Comparison of ENCODE assay signal across 16 mouse cellular contexts in genomic region chr4:130915668-130916035, GRCm38 (mm10). TPM values are rescaled to one million over a fixed set of nuclear protein-coding genes. Genes with fewer than 3 reads are reported as not detected.
DNase-seq lines count a peak whose midpoint lies in the region; ATAC-seq and TF ChIP-seq lines count a peak whose summit lies in the region.
"Had no signal": no experiment of that assay in that cellular context is flagged by ENCODE, and none has a peak within 500 bp of the region (broad histone marks: within the 10 kb centered on the region; RNA-seq: fewer than 3 reads in every experiment).

No protein-coding gene starts in this region.

- no peaks in the 10 kb centered on the region for H3K27me3 ChIP-seq in neural tube, embryonic 11.5 days (ENCODE audit: control insufficient read depth, insufficient read depth, low read length)
- H3K27me3 ChIP-seq in neural tube, embryonic 15.5 days (replicated peaks) = no peaks in the 10 kb centered on the region
- no peaks in the 10 kb centered on the region for H3K27me3 ChIP-seq in liver, postnatal 0 days (ENCODE audit: insufficient read depth, low read length)
- no peaks in the 10 kb centered on the region for H3K27me3 ChIP-seq in forebrain, embryonic 10.5 days (ENCODE audit: poor library complexity, severe bottlenecking)

- no peak overlapping the region for H3K27ac ChIP-seq in neural tube, embryonic 11.5 days (ENCODE audit: low read depth, low read length)
- no peak overlapping the region for H3K27ac ChIP-seq in neural tube, embryonic 15.5 days (replicated peaks)
- H3K27ac ChIP-seq in bone marrow, adult 2 months (ENCODE audit: control insufficient read depth, insufficient read depth, low read depth, low read length, poor library complexity) = peak overlapping the region; percentile 55
- peak overlapping the region; percentile 89 for H3K27ac ChIP-seq in liver, postnatal 0 days (ENCODE audit: low read depth)
- H3K27ac ChIP-seq in forebrain, embryonic 10.5 days = no peak overlapping the region
- H3K27ac ChIP-seq: heart, adult 2 months had no signal

- H3K4me3 ChIP-seq in neural tube, embryonic 11.5 days (ENCODE audit: low read depth, low read length) = no peak overlapping the region
- no peak overlapping the region for H3K4me3 ChIP-seq in neural tube, embryonic 15.5 days (replicated peaks)
- H3K4me3 ChIP-seq in bone marrow, adult 2 months (replicated peaks; ENCODE audit: control insufficient read depth, low read depth, low read length) = peak overlapping the region; percentile 84
- peak overlapping the region; percentile 41 for H3K4me3 ChIP-seq in liver, postnatal 0 days (ENCODE audit: low read depth, low read length)
- no peak overlapping the region for H3K4me3 ChIP-seq in forebrain, embryonic 10.5 days
- H3K4me3 ChIP-seq: erythroblast, embryonic 14.5 days; heart, adult 2 months; myocyte had no signal

- WGBS in neural tube, embryonic 11.5 days = 49% methylated on average over 7 of the region's 7 CpGs
- WGBS in neural tube, embryonic 15.5 days = 38% methylated on average over 7 of the region's 7 CpGs
- 7% methylated on average over 7 of the region's 7 CpGs for WGBS in bone marrow, adult 2 months
- 42% methylated on average over 7 of the region's 7 CpGs for WGBS in liver, postnatal 0 days (ENCODE audit: insufficient replicate concordance)
- WGBS in forebrain, embryonic 10.5 days = 68% methylated on average over 7 of the region's 7 CpGs

- DNase-seq in neural tube, embryonic 11.5 days (ENCODE audit: low spot score) = no peak
- no peak for DNase-seq in liver, postnatal 0 days
- peak; percentile 60 for DNase-seq in thymus, postnatal 4 days
- no peak for DNase-seq in forebrain, embryonic 10.5 days (ENCODE audit: extremely low spot score, low spot score)
- no peak for DNase-seq in gastrocnemius, postnatal 25 days
- DNase-seq: cerebellum, adult 2 months; kidney, adult 9 months had no signal

- no peak for ATAC-seq in neural tube, embryonic 11.5 days (ENCODE audit: insufficient read depth, low FRiP score, low TSS enrichment)
- no peak for ATAC-seq in neural tube, embryonic 15.5 days (ENCODE audit: low FRiP score)
- ATAC-seq in liver, postnatal 0 days = no peak

- no peak for TF ChIP-seq CTCF in bone marrow, adult 2 months (IDR thresholded peaks at IDR 0.05; ENCODE audit: control insufficient read depth, insufficient read depth, low read length)
- no peak for TF ChIP-seq CTCF in liver, postnatal 0 days (IDR thresholded peaks at IDR 0.05; ENCODE audit: low read depth)

- H3K4me1 ChIP-seq in neural tube, embryonic 11.5 days (ENCODE audit: control insufficient read depth, insufficient read depth, low read length) = no peaks in the 10 kb centered on the region
- H3K4me1 ChIP-seq in neural tube, embryonic 15.5 days = peaks cover 8% of the 10 kb centered on the region; the same call in 1 of the 2 replicates
- peaks cover 13% of the 10 kb centered on the region for H3K4me1 ChIP-seq in bone marrow, adult 2 months (ENCODE audit: control insufficient read depth, insufficient read depth, low read length)
- peaks cover 24% of the 10 kb centered on the region for H3K4me1 ChIP-seq in liver, postnatal 0 days (ENCODE audit: insufficient read depth)
- H3K4me1 ChIP-seq in forebrain, embryonic 10.5 days = peaks cover 35% of the 10 kb centered on the region

- no peak for TF ChIP-seq EP300 in liver, postnatal 0 days (IDR thresholded peaks at IDR 0.05; ENCODE audit: low read depth)

- TF ChIP-seq POLR2A in bone marrow, adult 2 months (IDR thresholded peaks at IDR 0.05; ENCODE audit: borderline replicate concordance, control insufficient read depth, low read depth, low read length) = no peak

- H3K36me3 ChIP-seq in neural tube, embryonic 11.5 days (ENCODE audit: control insufficient read depth, insufficient read depth, low read length) = no peaks in the 10 kb centered on the region
- no peaks in the 10 kb centered on the region for H3K36me3 ChIP-seq in neural tube, embryonic 15.5 days
- no peaks in the 10 kb centered on the region for H3K36me3 ChIP-seq in liver, postnatal 0 days (replicated peaks; ENCODE audit: insufficient read depth, low read length)
- H3K36me3 ChIP-seq in forebrain, embryonic 10.5 days (replicated peaks) = no peaks in the 10 kb centered on the region

- H3K4me2 ChIP-seq in neural tube, embryonic 11.5 days (ENCODE audit: low read depth) = 0 out of 2 replicates have a peak overlapping the region, but pooled peaks have one; percentile 3
- no peak overlapping the region for H3K4me2 ChIP-seq in neural tube, embryonic 15.5 days
- H3K4me2 ChIP-seq in liver, postnatal 0 days (ENCODE audit: low read depth, low read length) = peak overlapping the region; percentile 67

- no peak overlapping the region for H3K9ac ChIP-seq in neural tube, embryonic 11.5 days (ENCODE audit: low read length)
- no peak overlapping the region for H3K9ac ChIP-seq in neural tube, embryonic 15.5 days (replicated peaks)
- peak overlapping the region; percentile 54; the same call in 1 of the 2 replicates for H3K9ac ChIP-seq in liver, postnatal 0 days (replicated peaks)

- no peaks in the 10 kb centered on the region for H3K9me3 ChIP-seq in neural tube, embryonic 11.5 days (ENCODE audit: control insufficient read depth, low read length)
- no peaks in the 10 kb centered on the region for H3K9me3 ChIP-seq in neural tube, embryonic 15.5 days (replicated peaks)
- no peaks in the 10 kb centered on the region for H3K9me3 ChIP-seq in liver, postnatal 0 days (ENCODE audit: low read length)
- H3K9me3 ChIP-seq in forebrain, embryonic 10.5 days = no peaks in the 10 kb centered on the region

RNA-seq across cellular contexts. Expression of gene Laptm5, which starts 2.7 kb away (rescaled TPM):
- 24.6 and 24.8 TPM in 2 replicates for polyA plus RNA-seq in neural tube, embryonic 11.5 days (2014; fragmentation: Nextera tagmentation; extraction: Ambion mirVana)
- 29.8 and 64.3 TPM in 2 replicates for polyA plus RNA-seq in neural tube, embryonic 15.5 days (2015; fragmentation: Nextera tagmentation; extraction: Ambion mirVana)
- polyA plus RNA-seq in bone marrow, adult 2 months (2011; ENCODE audit: insufficient read depth, insufficient read length, low replicate concordance, missing spikeins) = 193 and 436 TPM in 2 replicates
- polyA plus RNA-seq in liver, postnatal 0 days (2015; fragmentation: Nextera tagmentation; extraction: Ambion mirVana) = 109 and 113 TPM in 2 replicates
- polyA plus RNA-seq in forebrain, embryonic 10.5 days (2016; fragmentation: Nextera tagmentation; extraction: Ambion mirVana) = 16.7 and 17.1 TPM in 2 replicates
- total RNA-seq in gastrocnemius, postnatal 25 days (2021) = 1 to 10 TPM; 3.1 to 6.7 TPM

RNA-seq across cellular contexts. Expression of gene Matn1, which starts 28.5 kb away (rescaled TPM):
- polyA plus RNA-seq in neural tube, embryonic 11.5 days (2014; fragmentation: Nextera tagmentation; extraction: Ambion mirVana) = not detected in 2 replicates
- polyA plus RNA-seq in neural tube, embryonic 15.5 days (2015; fragmentation: Nextera tagmentation; extraction: Ambion mirVana) = 3.0 and 10.8 TPM in 2 replicates
- not detected in 2 replicates for polyA plus RNA-seq in bone marrow, adult 2 months (2011; ENCODE audit: insufficient read depth, insufficient read length, low replicate concordance, missing spikeins)
- 0.05 TPM in 1 of 2 replicates, not detected in the other for polyA plus RNA-seq in liver, postnatal 0 days (2015; fragmentation: Nextera tagmentation; extraction: Ambion mirVana)
- not detected in 2 replicates for polyA plus RNA-seq in forebrain, embryonic 10.5 days (2016; fragmentation: Nextera tagmentation; extraction: Ambion mirVana)
- not detected for total RNA-seq in gastrocnemius, postnatal 25 days (2021)
- total RNA-seq: adrenal gland, postnatal 4 days; heart, adult 2 months; hematopoietic stem cell, adult 5-6 weeks; liver, adult 2 months; megakaryocyte-erythroid progenitor cell, adult 5-6 weeks had no signal
- polyA plus RNA-seq: erythroblast, embryonic 14.5 days; liver, adult 2 months; myocyte had no signal

Comparison
In these comparisons a context has a peak if more than half of its experiments do, and no peak if none do; other contexts are left out.
1. H3K27ac ChIP-seq: peak in bone marrow, adult 2 months (single experiment) and liver, postnatal 0 days (single experiment); none in neural tube, embryonic 11.5 days (single experiment), neural tube, embryonic 15.5 days (single experiment) and forebrain, embryonic 10.5 days (single experiment).
2. H3K4me3 ChIP-seq: peak in bone marrow, adult 2 months (single experiment) and liver, postnatal 0 days (single experiment); none in neural tube, embryonic 11.5 days (single experiment), neural tube, embryonic 15.5 days (single experiment) and forebrain, embryonic 10.5 days (single experiment).